Mouse (Mus musculus) common myeloid progenitor, adult 5-6 weeks (primary cell): ENCODE results near the gene Tmco1. TPM values are rescaled to one million over a fixed set of nuclear protein-coding genes. Genes with fewer than 3 reads are reported as not detected.

Source experiments
- ATAC-seq: replicated peaks from 2 replicates; pipeline ENCODE4 v1.8.0; 2016; ENCODE audit warnings: low read depth, mild to moderate bottlenecking, moderate TSS enrichment, inconsistent platforms; ENCODE audit not compliant: poor library complexity, severe bottlenecking
- total RNA-seq: library from RNA; stranded (forward); fragments of 200-1000, 187-1606 nt; gene quantifications from 2 replicates; pipeline ENCODE4 v1.2.3, GENCODE M21; 2017

The Tmco1 gene
- total RNA-seq, 1 experiment from 2014 or later = 194 TPM

DNA sequence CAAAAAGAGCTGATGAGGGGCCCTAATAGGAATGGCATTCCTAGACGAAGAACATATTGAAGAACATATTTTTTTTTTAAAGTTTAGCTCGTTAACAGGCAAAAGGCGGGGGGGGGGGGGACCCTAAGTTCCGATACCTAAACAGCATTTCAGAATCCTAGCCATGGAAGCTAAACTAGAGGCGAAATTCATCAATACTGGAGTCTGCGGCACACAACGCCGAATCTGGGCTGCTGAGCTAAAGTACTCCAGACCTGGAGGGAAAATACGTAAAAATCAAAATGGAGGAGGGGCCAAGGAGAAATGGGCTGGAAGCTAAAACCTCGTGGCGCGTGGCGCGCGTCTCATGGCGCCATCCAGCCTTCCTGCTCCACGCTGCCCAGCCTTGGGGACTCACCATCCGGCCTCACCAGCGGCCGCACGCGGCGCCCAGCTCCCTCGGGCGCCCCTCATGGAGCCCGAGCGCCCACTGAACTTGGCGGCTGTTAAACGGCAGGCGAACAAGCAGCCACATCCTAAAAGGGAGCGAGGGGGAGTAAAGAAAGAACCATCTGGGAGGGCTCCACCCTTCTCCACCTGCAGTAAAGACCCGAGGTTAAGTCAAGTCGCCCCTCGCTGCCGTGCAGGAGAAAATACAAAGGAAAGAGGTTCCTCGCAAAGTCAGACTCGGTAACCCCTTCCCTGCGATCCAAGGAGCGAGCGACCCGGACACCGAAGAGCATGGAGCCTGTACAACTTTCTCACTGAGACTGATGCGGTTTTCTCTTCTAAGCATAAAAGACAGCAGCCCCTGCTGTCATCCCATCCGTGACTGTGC is 24.5 kb upstream of the Tmco1 start:
- peak; percentile 30 for ATAC-seq

DNA sequence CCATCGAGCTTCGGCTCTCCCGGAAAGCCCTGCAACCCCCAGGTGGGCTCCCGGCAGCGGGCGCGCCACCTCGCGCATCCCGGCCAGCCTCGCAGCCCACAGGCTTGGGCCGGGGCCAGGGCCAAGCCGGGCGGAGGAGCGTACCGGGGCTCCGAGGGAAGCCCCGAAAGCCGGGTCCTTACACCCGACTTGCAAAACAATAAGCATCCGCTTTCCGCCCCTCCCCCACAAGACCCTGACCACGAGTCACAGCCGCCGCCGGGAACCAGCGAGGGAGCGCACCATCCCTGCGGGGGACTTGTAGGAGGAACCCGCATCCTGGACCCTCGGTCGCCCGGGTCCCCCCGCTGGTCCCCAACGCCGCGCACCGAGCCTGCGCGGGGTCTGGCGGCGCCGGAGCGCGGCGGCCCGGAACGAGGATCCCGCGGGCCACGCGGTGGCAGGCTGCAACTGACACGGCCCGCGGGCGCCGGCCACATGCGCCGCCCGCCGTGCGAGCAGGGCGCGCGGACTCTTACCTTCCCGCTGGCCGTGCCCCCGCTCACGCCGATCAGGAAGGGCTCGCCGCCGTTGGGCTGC is 23.8 kb upstream of the Tmco1 start:
- ATAC-seq = peak; percentile 2; the same call in 1 of the 2 replicates

DNA sequence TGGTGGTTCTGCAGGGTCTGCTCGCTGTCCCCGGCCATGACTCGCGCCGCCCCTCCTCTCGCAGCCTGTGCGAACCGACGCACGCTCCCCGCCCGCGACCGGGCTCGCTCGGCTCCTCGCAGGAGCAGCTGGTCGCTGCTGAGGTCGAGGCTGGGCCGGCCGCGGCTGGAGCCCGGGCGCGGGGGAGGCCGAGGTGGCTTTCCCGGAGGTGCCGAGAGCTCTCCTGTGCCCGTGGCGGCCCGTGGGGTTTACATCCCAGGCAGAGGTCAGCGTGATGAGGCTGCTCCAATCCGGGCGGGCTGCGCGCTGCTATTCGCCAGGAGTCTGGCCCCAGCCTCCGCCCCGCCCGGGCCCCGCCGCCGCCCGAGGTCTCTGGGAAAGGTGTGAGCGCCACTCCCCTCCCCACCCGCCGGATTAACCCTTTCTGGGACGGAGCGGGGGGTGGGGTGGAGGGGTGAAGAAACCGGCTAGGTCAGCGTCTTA is 23.3 kb upstream of the Tmco1 start:
- ATAC-seq = peak; percentile 46

DNA sequence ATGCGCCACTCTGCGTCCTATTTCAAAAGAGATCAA is 23.0 kb upstream of the Tmco1 start, which contains the start of gene Uck2:
Uck2 (minus strand) TSS at position 1 of the 36 bp plus-strand sequence.
- no peak for ATAC-seq

DNA sequence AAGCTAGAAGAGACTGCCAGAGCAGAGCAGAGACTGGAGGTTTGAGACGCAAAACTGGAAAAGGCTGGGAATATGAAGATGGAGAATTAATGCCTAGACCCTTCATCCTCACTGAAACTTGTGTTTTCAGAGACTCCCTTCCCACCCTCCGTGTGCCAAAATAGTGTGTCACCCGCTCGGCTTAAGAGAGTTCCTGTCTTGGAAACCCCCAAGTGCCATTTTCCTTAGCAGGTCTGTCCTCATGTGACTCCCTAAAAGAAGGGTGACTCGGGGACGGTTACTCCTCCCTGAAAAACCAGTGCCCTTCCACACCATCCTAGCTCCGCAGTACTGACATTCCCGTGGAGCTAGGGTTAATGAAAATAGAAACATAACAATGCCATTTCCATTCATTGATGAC is 22.8 kb upstream of the Tmco1 start:
- no peak for ATAC-seq

DNA sequence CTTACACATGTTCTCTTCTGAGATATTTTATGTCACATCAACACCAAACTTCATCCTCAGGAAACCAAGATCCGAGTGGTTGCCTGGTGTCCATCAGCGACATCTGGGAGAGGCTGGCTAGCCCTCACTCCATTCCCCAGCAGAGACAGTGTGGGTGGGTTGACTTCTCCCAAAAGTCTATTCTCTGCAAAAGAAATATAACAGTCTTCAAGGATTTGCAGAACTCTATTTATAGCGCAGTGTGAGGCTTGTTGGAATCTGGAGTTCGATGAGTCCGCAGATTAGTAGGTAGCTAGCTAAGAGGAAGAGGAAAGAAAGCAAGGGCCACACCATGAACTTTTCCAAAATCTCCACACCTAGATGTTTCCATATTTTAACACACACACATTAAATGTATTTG is 21.0 kb upstream of the Tmco1 start:
- no peak for ATAC-seq

DNA sequence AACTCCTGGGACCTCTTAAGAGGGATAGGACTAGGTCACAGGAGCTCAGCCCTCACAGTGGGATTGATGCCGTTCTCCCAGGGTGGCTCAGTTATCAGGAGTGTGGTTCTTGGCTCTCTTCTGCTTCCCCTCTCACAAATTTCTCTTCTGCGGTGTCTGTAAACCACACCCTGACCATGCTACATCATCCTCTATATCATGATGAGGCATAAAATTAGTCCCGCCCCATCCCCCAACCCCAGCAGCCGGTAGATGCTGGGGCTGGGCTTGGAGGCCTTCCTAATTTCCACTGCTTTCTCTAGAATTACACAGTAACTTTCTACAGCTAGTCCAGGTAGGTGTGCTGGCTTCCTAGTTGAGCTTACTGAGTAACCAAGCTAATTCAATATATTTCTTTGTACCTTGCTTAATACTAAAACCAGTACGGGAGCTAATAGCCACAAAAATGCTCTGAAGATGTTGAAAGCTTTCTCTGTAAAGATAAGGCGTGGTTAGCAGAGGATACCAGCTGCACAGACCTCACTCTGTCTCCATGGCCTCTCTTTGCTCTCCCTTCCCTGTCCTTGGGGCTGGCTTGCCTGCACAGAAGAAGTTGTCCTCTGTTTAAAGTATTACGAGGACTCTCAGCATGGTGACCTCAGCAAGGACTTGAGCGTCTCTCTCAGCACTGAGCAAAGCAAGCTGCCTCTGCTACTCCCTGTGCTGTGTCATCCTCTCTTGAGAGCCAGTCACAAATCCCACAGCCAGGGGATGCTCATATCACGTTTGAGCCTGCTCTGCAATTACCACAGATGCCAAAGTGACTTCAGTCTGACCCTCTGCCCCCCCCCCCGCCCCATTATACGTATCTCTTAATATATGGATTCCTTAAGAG is 19.3 kb upstream of the Tmco1 start:
- ATAC-seq = peak; percentile 70

DNA sequence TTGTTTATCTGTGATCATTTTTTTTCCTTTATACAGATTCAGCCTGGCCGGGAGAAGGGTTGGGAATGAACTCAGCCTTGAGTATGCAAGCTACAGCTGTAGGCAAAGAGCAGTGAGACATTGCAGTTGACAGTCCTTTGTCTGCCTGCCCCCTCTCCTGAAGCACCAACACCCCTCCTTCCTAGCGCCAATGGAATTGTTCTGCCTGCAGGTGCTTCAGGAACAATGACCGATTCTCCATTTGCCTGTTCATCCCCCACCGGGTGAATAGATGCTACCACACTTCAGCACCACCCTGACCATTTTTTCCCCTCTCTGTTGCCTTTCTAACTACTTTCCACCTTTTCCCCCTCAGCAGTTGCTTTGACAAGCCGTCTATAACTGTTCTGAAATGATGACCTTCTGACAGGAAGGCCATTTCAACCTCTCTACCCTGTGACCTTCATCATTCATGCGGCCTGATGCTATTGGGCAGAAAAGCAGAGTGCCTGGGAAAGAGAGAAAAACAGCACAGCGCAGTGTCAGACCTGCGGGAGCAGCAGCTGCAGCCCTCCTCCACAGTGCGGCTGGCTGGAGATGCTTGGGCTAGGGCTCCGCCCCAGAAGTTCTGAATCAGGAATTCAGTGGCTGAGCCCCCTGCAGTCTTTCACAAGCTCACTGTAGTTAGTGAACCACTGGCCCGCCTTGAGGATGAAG is 18.5 kb upstream of the Tmco1 start:
- no peak for ATAC-seq

DNA sequence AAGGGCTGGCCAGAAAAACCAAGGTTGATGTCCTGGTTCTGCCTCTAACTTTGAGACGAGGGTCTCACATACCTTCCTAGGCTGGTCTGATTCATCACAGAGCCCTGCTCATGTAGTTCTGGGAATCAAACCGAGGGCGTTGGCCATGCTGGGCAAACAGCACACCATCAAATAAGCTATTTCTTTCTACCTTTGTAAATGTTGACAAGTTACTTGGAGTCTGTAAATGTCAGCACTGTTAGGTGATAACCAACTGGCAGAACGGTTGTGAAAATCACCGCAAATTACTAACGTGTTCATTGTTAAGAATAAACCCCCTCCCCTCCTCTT is 17.9 kb upstream of the Tmco1 start:
- ATAC-seq = no peak

DNA sequence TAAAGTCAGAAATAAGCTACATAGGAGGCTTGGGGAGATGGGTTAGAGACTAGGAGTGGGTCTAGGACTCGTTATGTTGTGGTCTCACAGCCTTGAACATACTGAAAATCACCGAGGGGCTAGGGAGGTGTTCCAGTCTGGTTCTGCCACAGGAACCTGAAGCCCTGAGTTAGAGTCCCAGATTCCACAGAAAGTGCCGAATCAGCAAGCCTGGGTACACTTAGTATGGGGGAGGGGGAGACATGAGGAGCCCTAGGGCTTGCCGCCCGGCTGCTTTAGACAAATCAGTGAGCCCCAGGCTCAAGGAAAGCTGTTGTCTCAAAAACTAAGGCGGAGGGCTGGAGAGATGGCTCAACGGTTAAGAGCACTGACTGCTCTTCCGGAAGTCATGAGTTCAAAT is 16.6 kb upstream of the Tmco1 start:
- ATAC-seq = no peak

DNA sequence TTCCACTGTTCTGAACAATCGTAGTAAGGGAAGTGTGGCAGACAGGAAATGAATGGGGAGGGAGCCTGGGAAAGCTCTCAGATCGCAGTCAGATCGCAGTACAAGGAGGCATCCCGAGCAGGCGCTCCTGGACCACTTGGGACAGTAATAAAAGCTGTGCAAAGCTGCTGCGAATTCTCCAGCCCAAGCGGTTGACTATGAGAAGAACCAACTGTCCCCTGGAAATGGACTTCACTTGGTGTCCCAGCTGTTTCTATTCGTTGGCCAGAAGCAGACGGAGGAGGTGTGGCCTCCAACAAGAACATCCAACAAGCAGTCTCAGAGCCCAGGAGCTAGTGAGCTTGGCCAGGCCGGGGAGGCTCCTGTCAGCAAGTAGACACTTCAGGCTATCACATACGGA is 15.7 kb upstream of the Tmco1 start:
- no peak for ATAC-seq

DNA sequence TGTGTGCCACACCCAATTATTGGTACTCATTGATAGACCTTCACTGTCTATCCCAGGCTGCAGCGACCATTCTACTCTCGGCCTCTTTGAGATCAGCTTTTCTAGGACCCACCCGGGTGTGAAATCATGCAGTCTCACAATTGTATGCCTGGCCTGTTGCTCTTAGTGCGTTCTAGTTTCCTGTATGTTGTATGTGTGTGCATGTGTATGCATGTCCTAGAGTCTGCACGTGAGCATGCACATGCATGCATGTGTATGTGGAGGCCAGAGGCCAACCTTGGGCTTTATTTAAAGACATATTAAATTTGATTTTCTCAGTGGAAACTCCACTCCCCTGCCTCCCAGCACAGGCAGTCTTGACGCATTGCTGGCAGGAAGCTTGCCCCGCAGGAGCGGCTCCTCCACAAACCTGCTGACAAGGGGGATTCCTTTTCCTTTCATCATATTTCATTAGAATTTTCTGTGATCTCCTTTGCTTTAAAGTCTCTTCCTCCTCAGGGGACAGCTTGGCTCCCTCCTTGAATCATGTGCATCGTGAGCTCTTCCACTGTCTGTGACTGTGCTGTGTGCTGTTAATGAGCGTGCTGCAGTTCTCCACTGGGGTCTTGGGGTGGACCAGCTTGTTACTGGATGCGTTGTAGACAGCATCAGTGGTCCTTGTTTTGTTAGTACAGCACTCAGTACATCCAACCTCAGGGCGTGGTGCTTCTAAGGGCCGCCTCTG is 12.3 kb upstream of the Tmco1 start:
- no peak for ATAC-seq

DNA sequence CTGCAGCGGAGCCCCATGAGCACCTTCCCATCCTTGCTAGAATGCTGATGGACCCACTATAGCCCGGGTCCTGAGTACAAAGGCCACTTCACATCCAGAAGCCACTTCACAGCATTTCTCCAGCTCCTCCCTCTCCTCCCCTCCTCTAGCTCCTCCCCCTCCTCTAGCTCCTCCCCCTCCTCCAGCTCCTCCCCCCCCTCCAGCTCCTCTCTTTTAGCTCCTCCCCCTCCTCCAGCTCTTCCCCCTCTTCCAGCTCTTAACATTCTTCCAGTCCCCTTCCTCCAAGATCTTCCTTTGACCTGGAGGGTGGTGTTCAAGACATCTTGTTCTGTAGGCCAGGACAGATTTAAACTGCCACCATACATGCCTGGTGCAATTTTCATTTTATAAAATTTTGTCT is 8.1 kb upstream of the Tmco1 start:
- ATAC-seq = peak; percentile 56; the same call in 1 of the 2 replicates

DNA sequence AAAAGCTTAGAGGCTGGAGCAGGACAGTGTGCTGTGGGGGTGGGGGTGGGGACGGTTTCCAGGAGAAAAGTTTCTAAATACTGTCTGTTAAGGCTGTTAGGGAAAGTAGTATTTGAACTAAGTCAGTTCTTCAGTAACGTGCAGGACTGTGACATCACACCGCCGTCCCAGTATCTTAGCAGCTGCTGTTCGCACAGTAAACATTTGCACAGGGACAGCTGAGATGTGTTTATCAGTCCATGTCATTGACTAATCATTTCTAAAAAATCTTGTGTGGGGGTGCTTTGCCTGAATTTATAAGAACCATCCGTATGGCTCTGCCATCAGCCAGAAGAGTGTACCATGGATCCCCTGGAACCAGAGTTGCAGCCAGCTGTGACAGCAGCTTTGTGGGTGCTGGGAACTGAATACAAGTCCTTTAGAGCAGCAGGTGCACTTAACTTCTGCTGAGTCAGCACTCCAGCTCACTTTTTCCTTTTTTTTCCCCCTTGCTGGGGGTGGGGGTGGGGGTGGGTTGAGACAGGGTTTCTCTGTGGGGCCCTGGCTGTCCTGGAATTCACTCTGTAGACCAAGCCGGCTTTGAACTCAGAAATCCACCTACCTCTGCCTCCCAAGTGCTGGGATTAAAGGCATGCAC is 2.6 kb upstream of the Tmco1 start:
- ATAC-seq = no peak

DNA sequence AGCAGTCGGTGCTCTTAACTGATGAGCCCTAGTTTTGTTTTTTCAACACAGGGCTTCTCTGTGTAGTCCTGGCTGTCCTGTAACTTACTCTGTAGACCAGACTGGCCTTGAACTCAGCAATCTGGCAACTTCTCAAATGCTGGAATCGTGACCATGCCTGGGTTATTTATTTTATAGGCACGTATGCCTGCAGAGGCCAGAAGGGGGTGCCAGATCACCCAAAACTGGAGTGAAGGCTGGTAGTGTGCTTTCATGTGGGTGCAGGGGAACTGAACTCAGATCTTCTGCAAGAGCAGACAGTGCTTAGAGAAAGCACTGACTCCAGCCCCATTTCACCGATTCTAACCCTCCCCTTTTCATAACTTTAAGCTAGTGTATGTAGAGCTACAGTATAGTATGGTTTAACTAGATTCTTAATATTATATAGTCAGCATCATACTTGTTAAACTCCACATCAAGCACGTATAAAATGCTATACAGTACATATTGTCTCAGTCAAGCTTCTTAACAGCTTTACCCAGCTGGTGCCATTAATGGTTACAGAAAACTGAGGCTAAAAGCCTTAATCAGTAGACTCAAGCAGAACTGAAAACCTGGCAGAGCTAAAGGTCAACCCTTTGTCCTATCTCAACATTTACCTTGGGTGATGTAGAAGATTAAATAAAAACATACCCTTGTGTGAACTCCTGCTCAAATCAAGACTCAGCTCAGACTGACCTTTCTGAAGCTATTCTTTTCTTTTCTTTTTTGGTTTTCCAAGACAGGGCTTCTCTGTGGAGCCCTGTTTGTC is 1.5 kb upstream of the Tmco1 start:
- peak; percentile 64 for ATAC-seq

DNA sequence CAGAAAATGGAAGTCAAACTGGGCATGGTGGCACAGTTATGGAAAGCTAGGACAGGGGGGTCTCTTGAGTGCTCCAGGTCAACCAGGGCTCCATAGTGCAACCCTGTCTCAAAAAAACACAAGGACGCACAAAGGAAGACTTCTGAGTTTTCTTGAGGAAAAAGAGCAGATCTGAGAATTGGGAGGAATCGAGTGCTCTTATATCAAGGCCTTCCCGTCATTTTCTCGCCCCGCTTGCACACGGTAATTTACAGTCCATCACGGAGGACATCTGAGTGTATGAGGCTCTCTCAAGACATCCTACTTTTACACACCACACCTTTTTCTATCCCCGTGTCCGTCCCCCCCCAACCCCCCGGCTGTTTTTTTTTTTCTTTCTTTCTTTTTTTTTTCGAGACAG is 504 bp upstream of the Tmco1 start:
- ATAC-seq = no peak

DNA sequence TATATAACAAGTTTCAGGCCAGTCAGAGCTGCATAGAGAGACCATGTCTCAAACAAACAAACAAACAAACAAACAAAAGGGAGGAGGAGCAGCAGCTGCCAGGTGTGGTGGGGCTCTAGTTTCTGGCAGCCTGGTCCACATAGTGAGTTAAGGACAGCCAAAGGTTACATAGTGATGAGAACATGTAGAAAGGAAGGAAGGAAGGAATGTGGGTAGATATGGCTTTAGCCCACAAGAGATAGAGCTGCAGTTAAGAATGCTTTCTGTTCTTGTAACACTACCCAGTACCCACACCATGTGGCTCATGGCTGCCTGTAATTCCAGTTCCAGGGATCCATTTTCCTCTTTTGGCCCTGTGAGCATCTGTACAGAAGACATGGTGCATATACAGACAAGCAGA is 4.2 kb downstream of the Tmco1 start:
- ATAC-seq = peak; percentile 44

DNA sequence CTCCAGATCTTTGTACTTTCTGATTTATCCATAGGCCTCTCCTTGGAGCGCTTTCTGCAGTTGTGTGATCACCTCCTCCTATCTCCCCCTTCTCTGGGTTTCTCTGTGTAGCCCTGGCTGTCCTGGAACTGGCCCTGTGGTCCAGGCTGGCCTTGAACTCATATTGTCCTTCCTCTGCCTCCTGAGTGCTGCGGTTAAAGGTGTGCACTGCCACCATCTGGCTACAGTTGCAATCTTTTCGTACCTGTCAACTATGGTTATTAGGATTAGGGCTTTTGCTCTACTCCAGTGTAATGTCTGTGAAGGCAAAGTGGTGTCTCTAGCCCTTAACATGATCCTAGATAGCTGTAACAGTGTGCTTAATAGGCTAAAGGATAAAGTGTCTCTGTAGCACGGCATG is 5.0 kb downstream of the Tmco1 start:
- ATAC-seq = no peak

DNA sequence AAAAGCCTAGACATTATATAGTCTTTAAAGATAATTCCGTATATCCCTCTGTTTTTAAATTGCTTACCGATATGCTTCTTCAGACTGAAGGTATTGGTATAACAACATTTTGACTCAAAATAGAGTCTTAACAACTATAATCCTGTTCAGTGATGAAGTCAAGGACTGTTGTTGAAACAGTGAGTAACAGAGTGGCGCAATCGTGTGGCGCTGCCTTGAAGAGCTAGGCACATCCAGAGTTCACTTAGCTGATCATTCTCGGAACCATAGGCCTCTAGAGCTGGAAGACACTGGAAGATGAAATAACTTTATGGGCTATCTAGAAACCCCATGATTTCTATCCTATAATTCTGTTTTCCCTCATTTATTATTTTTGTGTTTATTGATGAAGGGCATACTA is 13.5 kb downstream of the Tmco1 start:
- no peak for ATAC-seq
